Mouse (Mus musculus): ENCODE results near the gene Ralgds. TPM values are rescaled to one million over a fixed set of nuclear protein-coding genes. Genes with fewer than 3 reads are reported as not detected.
A peak's percentile ranks its signal among the peaks of the same experiment; 100 is the strongest.

Ralgds gene
- polyA plus RNA-seq, 1 experiment from 2014 or later, result 15.6 TPM

DNA sequence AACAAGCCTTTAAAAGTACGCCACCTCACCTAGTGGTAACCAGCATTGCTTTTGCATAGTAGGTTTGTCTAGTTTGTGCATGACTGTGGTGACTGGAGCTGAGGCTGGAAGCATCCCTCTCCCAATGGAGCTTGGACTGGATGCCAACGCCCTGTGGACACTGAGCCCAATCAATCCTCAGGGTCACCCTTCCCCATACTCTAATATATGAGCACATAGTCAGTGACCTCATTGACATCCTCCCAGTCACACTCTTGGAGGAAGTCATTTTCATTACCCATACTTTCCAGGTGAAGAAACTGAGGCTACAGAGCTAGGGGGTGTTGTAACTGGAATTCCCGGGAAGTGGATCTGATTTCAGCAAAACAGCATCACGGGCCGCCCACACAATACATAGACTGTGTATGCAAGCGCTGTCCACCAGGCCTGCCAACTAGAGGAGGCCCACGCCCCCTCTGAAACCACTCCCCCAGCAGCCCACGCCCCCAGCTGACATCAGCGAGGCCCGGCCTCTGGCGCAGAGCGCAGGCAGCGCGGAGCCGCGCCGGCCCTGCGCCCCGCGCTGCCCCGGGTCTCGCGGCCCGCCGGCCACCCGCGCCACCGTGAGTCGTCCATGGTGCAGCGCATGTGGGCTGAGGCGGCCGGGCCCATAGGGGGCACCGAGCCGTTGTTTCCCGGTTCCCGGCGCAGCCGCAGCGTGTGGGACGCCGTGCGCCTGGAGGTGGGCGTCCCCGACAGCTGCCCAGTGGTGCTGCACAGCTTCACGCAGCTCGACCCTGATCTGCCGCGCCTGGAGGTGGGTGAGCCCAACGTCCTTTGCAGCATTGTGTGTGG lies 20.2 kb downstream of the Ralgds start:
- 3% methylated on average over 49 of the region's 49 CpGs for WGBS
- H3K4me3 ChIP-seq (ENCODE audit: low read depth, low read length), result peak overlapping the region; percentile 63
- peaks cover 11% of the 10 kb centered on the region; the same call in 1 of the 2 replicates for H3K4me1 ChIP-seq (replicated peaks; ENCODE audit: control insufficient read depth, insufficient read depth, low read length)
- no peaks in the 10 kb centered on the region for H3K27me3 ChIP-seq (replicated peaks; ENCODE audit: control insufficient read depth, insufficient read depth, low read length)
- TF ChIP-seq CTCF (IDR thresholded peaks at IDR 0.05; ENCODE audit: low read depth), result peak; percentile 39; the same call in 1 of the 2 replicates
- peak overlapping the region; percentile 95 for H3K4me2 ChIP-seq (replicated peaks; ENCODE audit: low read depth)
- no peaks in the 10 kb centered on the region for H3K9me3 ChIP-seq (ENCODE audit: control insufficient read depth)
- H3K36me3 ChIP-seq (ENCODE audit: control insufficient read depth, insufficient read depth), result no peaks in the 10 kb centered on the region
- H3K27ac ChIP-seq (ENCODE audit: low read depth, low read length), result peak overlapping the region; percentile 46; the same call in 1 of the 2 replicates
- peak overlapping the region; percentile 58 for H3K9ac ChIP-seq (ENCODE audit: low read depth, low read length)
- peak; percentile 87 for ATAC-seq

DNA sequence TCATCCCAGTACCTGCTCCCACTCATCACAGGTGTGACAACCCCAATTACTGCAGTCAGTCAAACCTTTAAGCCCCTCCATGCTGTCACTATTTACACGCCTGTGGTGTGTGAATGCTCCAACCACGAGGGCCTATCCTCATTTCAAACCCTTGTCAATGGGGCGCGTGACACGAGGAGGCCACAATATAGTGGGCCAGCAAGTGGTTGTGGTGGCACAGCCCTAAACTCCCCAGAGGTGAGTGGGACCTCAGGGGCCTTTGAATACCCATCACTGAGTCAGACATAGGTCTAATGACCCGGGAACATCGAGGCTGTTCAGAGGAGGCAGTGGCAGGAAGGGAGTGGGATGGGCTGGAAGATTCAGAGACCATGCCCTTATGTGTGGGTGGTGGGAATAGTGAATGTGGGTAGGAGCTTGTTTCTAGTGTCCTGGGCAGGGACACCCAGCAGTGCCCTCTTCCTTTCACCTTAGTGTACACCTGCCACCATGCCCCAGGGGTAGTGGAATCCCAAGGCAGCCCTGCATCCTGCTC lies 21.0 kb downstream of the Ralgds start:
- TF ChIP-seq CTCF (IDR thresholded peaks at IDR 0.05; ENCODE audit: low read depth), result no peak
- Histone ChIP-seq H3K27me3 (replicated peaks; ENCODE audit: control insufficient read depth, insufficient read depth, low read length) (no peaks in the 10 kb centered on the region), H3K4me3 (ENCODE audit: low read depth, low read length) (peak overlapping the region; percentile 63), H3K9ac (ENCODE audit: low read depth, low read length) (peak overlapping the region; percentile 58), H3K27ac (ENCODE audit: low read depth, low read length) (peak overlapping the region; percentile 46), H3K9me3 (ENCODE audit: control insufficient read depth) (no peaks in the 10 kb centered on the region), H3K36me3 (ENCODE audit: control insufficient read depth, insufficient read depth) (no peaks in the 10 kb centered on the region), H3K4me2 (replicated peaks; ENCODE audit: low read depth) (peak overlapping the region; percentile 95), H3K4me1 (replicated peaks; ENCODE audit: control insufficient read depth, insufficient read depth, low read length) (peaks cover 17% of the 10 kb centered on the region; the same call in 1 of the 2 replicates)
- WGBS, result 77% methylated on average over 7 of the region's 7 CpGs
- no peak for ATAC-seq

DNA sequence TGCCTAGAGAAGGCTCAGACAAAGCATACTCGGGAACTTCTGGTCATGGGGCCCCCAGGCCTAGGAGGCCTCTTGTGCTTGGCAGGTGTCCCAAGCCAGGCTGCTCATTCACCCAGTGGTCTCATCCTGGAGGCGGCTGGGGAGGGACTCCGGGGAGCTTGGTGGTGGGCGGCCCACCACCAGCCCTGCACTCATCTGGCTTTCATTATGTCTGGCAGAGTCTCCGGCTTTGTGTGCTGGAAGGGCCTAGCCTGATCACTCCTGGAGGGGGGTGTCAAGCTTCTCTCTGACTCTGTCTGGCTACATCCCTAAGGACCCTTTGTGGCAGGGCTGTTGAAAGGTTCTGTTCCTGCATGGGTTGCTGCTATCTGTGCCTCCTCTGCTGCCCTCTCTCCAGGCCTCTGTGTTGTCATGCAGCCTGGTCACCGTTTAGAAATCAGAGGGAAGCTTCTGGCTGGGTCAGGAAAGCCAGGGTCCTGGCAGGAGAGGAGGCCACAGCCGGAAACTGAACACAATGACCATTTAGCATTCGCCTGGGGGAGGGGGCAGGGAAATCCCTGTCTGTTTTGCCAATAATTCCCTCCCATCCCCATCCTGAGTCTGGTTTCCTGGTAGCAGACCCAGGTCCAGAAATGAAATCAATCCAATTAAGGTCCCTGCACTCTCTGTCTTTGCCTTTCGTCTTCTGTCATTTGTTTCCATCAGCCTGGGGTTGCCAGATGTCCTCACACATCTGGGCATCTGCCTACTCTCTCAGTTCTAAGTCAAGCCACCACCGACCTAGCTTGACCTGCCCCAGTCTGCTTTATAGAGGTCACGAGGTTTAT lies 21.7 kb downstream of the Ralgds start:
- no peak for TF ChIP-seq CTCF (IDR thresholded peaks at IDR 0.05; ENCODE audit: low read depth)
- peak overlapping the region; percentile 46; the same call in 1 of the 2 replicates for H3K27ac ChIP-seq (ENCODE audit: low read depth, low read length)
- peak overlapping the region; percentile 95 for H3K4me2 ChIP-seq (replicated peaks; ENCODE audit: low read depth)
- peaks cover 24% of the 10 kb centered on the region; the same call in 1 of the 2 replicates for H3K4me1 ChIP-seq (replicated peaks; ENCODE audit: control insufficient read depth, insufficient read depth, low read length)
- no peaks in the 10 kb centered on the region for H3K9me3 ChIP-seq (ENCODE audit: control insufficient read depth)
- no peaks in the 10 kb centered on the region for H3K36me3 ChIP-seq (ENCODE audit: control insufficient read depth, insufficient read depth)
- H3K27me3 ChIP-seq (replicated peaks; ENCODE audit: control insufficient read depth, insufficient read depth, low read length), result no peaks in the 10 kb centered on the region
- H3K9ac ChIP-seq (ENCODE audit: low read depth, low read length), result peak overlapping the region; percentile 31; the same call in 1 of the 2 replicates
- peak overlapping the region; percentile 63; the same call in 1 of the 2 replicates for H3K4me3 ChIP-seq (ENCODE audit: low read depth, low read length)
- ATAC-seq, result no peak
- WGBS, result 57% methylated on average over 11 of the region's 11 CpGs

DNA sequence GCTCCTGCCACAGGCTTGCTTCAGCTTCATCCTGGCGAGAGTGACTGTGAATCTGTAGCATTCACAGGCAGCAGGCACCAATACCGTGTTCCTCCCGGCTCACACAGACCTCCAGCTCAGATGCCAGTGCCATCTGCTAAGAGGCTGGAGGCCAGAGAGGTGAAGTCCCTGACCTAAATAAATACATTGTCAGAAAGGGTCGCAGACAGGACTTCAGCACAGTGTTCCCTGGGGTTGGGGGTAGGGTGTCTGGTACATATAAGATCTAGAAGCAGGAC lies 22.3 kb downstream of the Ralgds start:
- ATAC-seq, result no peak
- 67% methylated on average over 4 of the region's 4 CpGs for WGBS
- no peaks in the 10 kb centered on the region for H3K27me3 ChIP-seq (replicated peaks; ENCODE audit: control insufficient read depth, insufficient read depth, low read length)
- no peak for TF ChIP-seq CTCF (IDR thresholded peaks at IDR 0.05; ENCODE audit: low read depth)
- H3K4me1 ChIP-seq (replicated peaks; ENCODE audit: control insufficient read depth, insufficient read depth, low read length), result peaks cover 29% of the 10 kb centered on the region; the same call in 1 of the 2 replicates
- no peak overlapping the region for H3K4me3 ChIP-seq (ENCODE audit: low read depth, low read length)
- no peak overlapping the region for H3K27ac ChIP-seq (ENCODE audit: low read depth, low read length)
- H3K4me2 ChIP-seq (replicated peaks; ENCODE audit: low read depth), result peak overlapping the region; percentile 95; the same call in 1 of the 2 replicates
- H3K36me3 ChIP-seq (ENCODE audit: control insufficient read depth, insufficient read depth), result no peaks in the 10 kb centered on the region
- H3K9me3 ChIP-seq (ENCODE audit: control insufficient read depth), result no peaks in the 10 kb centered on the region
- H3K9ac ChIP-seq (ENCODE audit: low read depth, low read length), result no peak overlapping the region

DNA sequence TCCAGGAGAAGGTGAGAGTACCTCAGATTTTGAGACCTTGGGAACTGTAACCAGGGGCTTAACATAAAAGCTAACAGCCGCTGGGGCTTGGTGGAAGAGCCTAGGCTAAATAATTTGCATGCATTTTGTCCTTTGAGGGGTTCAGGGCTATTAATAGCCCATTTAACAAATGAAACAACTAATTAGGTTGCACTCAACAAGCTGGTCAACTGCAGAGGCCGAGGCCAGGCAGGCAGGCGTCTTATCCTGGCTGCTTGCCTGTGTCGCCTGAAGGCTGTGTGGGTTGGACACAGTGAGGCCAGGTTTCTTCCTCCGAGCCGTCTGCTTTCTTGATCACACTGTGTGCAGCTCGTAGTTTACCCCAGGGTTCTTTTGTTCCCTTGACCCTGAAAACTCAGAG lies 22.7 kb downstream of the Ralgds start:
- Histone ChIP-seq H3K9ac (ENCODE audit: low read depth, low read length) (no peak overlapping the region), H3K27ac (ENCODE audit: low read depth, low read length) (no peak overlapping the region), H3K4me2 (replicated peaks; ENCODE audit: low read depth) (peak overlapping the region; percentile 95), H3K4me3 (ENCODE audit: low read depth, low read length) (no peak overlapping the region), H3K27me3 (replicated peaks; ENCODE audit: control insufficient read depth, insufficient read depth, low read length) (no peaks in the 10 kb centered on the region), H3K4me1 (replicated peaks; ENCODE audit: control insufficient read depth, insufficient read depth, low read length) (peaks cover 29% of the 10 kb centered on the region; the same call in 1 of the 2 replicates), H3K9me3 (ENCODE audit: control insufficient read depth) (no peaks in the 10 kb centered on the region), H3K36me3 (ENCODE audit: control insufficient read depth, insufficient read depth) (0 out of 2 replicates have a peak, but pooled peaks cover under 1% of the 10 kb centered on the region)
- ATAC-seq, result no peak
- WGBS, result 63% methylated on average over 7 of the region's 7 CpGs
- no peak for TF ChIP-seq CTCF (IDR thresholded peaks at IDR 0.05; ENCODE audit: low read depth)

DNA sequence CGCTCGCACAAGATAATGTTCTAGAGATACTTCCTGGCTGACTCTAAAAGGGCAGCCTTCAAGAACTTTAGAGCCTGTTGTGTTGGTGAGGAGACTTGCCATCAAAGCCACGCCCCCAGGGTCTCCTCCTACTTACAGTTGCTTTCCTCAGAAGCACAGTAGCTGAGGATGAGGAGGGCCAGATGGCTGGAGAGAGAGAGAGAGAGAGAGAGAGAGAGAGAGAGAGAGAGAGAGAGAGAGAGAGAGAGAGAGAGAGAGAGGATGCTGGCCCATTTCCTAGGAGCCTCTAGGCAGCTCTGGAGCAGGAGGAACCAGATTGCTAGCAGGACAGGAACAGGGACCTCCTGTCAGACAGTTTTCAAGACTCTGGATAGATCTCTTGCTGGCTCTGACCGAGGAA lies 23.2 kb downstream of the Ralgds start:
- no peak overlapping the region for H3K27ac ChIP-seq (ENCODE audit: low read depth, low read length)
- WGBS, result 55% methylated on average over 4 of the region's 4 CpGs
- no peaks in the 10 kb centered on the region for H3K27me3 ChIP-seq (replicated peaks; ENCODE audit: control insufficient read depth, insufficient read depth, low read length)
- no peak overlapping the region for H3K4me3 ChIP-seq (ENCODE audit: low read depth, low read length)
- peaks cover 29% of the 10 kb centered on the region; the same call in 1 of the 2 replicates for H3K4me1 ChIP-seq (replicated peaks; ENCODE audit: control insufficient read depth, insufficient read depth, low read length)
- peak overlapping the region; percentile 95; the same call in 1 of the 2 replicates for H3K4me2 ChIP-seq (replicated peaks; ENCODE audit: low read depth)
- TF ChIP-seq CTCF (IDR thresholded peaks at IDR 0.05; ENCODE audit: low read depth), result no peak
- H3K9ac ChIP-seq (ENCODE audit: low read depth, low read length), result no peak overlapping the region
- 0 out of 2 replicates have a peak, but pooled peaks cover 3% of the 10 kb centered on the region for H3K36me3 ChIP-seq (ENCODE audit: control insufficient read depth, insufficient read depth)
- no peaks in the 10 kb centered on the region for H3K9me3 ChIP-seq (ENCODE audit: control insufficient read depth)
- no peak for ATAC-seq

Measured in intestine, postnatal 0 days (tissue).